Mouse (Mus musculus) hindbrain, embryonic 13.5 days (tissue): ENCODE results near the gene Cep164. TPM values are rescaled to one million over a fixed set of nuclear protein-coding genes. Genes with fewer than 3 reads are reported as not detected.

Source experiments
- ATAC-seq: fragments of 200-750 bp; cut with Nextera tagmentation; 2 replicates; pipeline ENCODE4 v1.8.0; 2017; ENCODE audit warnings: moderate TSS enrichment; ENCODE audit not compliant: low FRiP score
- H3K27ac ChIP-seq: fragments of 300-500 bp; sonication (generic); 2 replicates; pipeline ENCODE4 v1.5.1; 2015; ENCODE audit warnings: inconsistent platforms, mild to moderate bottlenecking, moderate library complexity
- H3K27me3 ChIP-seq: fragments of 300-500 bp; sonication (generic); 2 replicates; pipeline ENCODE4 v1.6.1; 2015; ENCODE audit warnings: mild to moderate bottlenecking, inconsistent platforms
- H3K36me3 ChIP-seq: fragments of 300-500 bp; sonication (generic); 2 replicates; pipeline ENCODE4 v1.6.1; 2015; ENCODE audit warnings: mild to moderate bottlenecking, inconsistent platforms
- H3K4me1 ChIP-seq: fragments of 300-500 bp; sonication (generic); replicated peaks from 2 replicates; pipeline ENCODE4 v1.6.1; 2015; ENCODE audit warnings: inconsistent platforms
- H3K4me2 ChIP-seq: fragments of 300-500 bp; sonication (generic); 2 replicates; pipeline ENCODE4 v1.6.1; 2015; ENCODE audit warnings: inconsistent platforms, mild to moderate bottlenecking, moderate library complexity
- H3K4me3 ChIP-seq: fragments of 300-500 bp; sonication (generic); 2 replicates; pipeline ENCODE4 v1.5.1; 2015; ENCODE audit warnings: mild to moderate bottlenecking, inconsistent platforms
- H3K9ac ChIP-seq: fragments of 300-500 bp; sonication (generic); 2 replicates; pipeline ENCODE4 v1.6.1; 2015; ENCODE audit warnings: mild to moderate bottlenecking, inconsistent platforms
- H3K9me3 ChIP-seq: fragments of 300-500 bp; sonication (generic); 2 replicates; pipeline ENCODE4 v1.6.1; 2016; ENCODE audit warnings: inconsistent platforms
- WGBS: fragments of 180-500 bp; shearing (Covaris S2); methylation state at CpG from one replicate; pipeline ENCODE4 v1.1.7; 2015; 5-methylcytosine and 5-hydroxymethylcytosine counted together
- polyA plus RNA-seq: library from polyadenylated mRNA; unstranded; fragments of >200 nt; fragmentation: Nextera tagmentation; extraction: Ambion mirVana; gene quantifications from 2 replicates; pipeline ENCODE4 v1.2.1, GENCODE M21; 2015

The Cep164 gene
- 12.4 and 15.8 TPM in 2 replicates for polyA plus RNA-seq

DNA sequence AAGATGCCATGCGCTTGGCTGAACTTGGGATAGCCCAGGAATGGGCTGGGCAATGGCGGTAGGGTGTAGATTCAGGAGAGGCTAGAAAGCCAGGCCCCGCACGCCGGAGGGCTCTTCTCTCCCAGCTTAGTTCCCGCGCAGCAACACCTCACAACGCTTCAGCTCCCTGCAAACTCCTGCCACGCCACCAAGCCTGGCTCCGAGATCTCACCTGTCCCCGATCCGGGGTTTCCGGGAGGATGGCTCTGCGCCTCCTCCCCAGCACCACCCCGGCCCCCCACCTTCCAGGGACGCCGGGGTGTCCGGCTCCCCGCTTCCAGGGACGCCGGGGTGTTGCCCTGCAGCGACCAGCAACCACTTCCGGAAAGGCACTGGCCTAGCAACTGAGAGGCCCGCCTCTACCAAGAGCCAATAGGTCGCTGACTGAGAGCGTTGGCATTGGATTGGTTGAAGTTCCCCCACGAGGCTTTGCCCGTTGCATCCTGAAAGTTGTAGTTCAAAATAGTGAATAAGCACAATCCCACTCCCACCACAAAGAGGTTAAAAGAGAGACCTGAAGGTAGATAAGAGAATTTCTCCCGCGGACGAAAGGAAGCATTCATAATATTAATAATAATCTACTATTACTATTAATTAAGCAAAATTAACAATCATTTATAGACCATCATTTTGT lies at the start of gene Cep164:
TSS of gene Cep164 (minus strand) at position 401 of the 673 bp plus-strand sequence.
- H3K36me3 ChIP-seq, result no peaks in the 10 kb centered on the region; the same call in 1 of the 2 replicates
- ATAC-seq, result peak; percentile 97
- H3K9me3 ChIP-seq, result no peaks in the 10 kb centered on the region
- H3K4me2 ChIP-seq, result peak within 1 kb of the TSS; percentile 90
- no peaks in the 10 kb centered on the region for H3K27me3 ChIP-seq
- under 1% methylated on average over 31 of the region's 31 CpGs for WGBS
- H3K4me1 ChIP-seq, result peaks cover 18% of the 10 kb centered on the region
- H3K9ac ChIP-seq, result peak within 1 kb of the TSS; percentile 82
- H3K27ac ChIP-seq, result peak within 1 kb of the TSS; percentile 78
- H3K4me3 ChIP-seq, result peak within 1 kb of the TSS; percentile 75

DNA sequence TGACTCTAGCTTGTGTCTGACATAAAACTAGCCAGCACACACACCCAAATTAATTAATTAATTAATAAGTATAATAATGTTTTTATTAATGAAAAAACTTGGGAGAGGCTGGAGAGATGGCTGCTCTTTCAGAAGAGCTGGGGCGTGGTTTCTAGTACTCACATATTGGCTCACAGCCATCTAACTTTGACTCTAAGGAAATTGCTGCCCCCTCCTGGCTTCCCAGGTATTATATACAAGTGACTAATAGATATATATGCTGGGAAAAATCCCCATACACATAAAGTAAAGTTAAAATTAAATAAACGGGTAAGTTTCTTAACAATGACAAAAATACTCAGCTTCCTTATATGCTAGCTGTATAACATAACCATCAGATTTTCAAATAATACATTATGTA lies 49.4 kb upstream of the Cep164 start:
- WGBS, result 83% methylated on average over 2 of the region's 2 CpGs
- no peaks in the 10 kb centered on the region for H3K27me3 ChIP-seq
- H3K9me3 ChIP-seq, result no peaks in the 10 kb centered on the region
- peaks cover 5% of the 10 kb centered on the region; the same call in 1 of the 2 replicates for H3K4me1 ChIP-seq
- H3K9ac ChIP-seq, result no peak overlapping the region
- H3K27ac ChIP-seq, result no peak overlapping the region
- no peak for ATAC-seq
- H3K4me3 ChIP-seq, result no peak overlapping the region
- no peak overlapping the region for H3K4me2 ChIP-seq
- peaks cover 73% of the 10 kb centered on the region for H3K36me3 ChIP-seq

DNA sequence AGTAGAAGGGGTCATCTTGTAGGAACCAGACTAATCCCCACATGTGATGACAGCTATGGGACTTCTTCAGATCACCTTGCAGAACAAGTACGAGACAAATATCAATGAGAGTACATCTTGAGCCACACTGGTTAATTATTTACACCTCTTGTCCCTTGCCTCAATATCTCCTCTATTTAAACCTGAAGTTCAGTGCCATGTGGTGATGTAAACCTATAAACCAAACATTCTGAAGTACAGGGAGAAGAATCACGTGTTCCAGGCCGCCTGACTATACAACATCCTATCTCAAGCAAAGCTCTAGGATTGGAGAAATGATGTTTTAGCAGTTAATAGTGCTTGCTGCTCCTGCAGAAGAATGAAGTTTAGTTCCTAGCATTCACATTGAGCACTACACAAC lies 41.8 kb upstream of the Cep164 start:
- H3K4me1 ChIP-seq, result no peaks in the 10 kb centered on the region
- no peaks in the 10 kb centered on the region for H3K27me3 ChIP-seq
- H3K36me3 ChIP-seq, result peaks cover 88% of the 10 kb centered on the region
- H3K4me2 ChIP-seq, result no peak overlapping the region
- no peak overlapping the region for H3K4me3 ChIP-seq
- 96% methylated on average over 3 of the region's 3 CpGs for WGBS
- no peak overlapping the region for H3K27ac ChIP-seq
- no peak overlapping the region for H3K9ac ChIP-seq
- H3K9me3 ChIP-seq, result no peaks in the 10 kb centered on the region
- no peak for ATAC-seq

DNA sequence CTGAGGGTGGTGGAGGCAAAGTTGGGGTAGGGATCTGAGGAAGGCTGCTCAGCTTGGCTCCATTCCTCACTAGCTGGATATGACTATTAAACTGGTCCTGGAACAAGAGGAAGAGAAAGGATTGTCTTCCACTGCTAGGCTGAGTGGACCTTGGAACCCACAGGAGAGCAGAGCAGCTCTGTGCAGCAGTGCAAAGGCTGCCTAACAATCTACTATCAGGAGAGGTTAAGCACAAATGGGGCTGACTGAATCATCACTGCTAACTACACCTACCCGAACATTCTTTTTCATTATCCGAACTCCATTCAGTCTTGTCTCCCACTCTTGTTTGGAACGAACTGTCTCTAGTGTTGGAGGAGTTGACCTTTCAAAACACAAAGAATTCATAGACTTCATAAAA lies 40.7 kb upstream of the Cep164 start:
- no peaks in the 10 kb centered on the region for H3K4me1 ChIP-seq
- no peak for ATAC-seq
- WGBS, result 94% methylated on average over 3 of the region's 3 CpGs
- H3K9ac ChIP-seq, result no peak overlapping the region
- peaks cover 92% of the 10 kb centered on the region for H3K36me3 ChIP-seq
- H3K27ac ChIP-seq, result no peak overlapping the region
- H3K27me3 ChIP-seq, result no peaks in the 10 kb centered on the region
- H3K9me3 ChIP-seq, result no peaks in the 10 kb centered on the region
- H3K4me2 ChIP-seq, result no peak overlapping the region
- H3K4me3 ChIP-seq, result no peak overlapping the region

DNA sequence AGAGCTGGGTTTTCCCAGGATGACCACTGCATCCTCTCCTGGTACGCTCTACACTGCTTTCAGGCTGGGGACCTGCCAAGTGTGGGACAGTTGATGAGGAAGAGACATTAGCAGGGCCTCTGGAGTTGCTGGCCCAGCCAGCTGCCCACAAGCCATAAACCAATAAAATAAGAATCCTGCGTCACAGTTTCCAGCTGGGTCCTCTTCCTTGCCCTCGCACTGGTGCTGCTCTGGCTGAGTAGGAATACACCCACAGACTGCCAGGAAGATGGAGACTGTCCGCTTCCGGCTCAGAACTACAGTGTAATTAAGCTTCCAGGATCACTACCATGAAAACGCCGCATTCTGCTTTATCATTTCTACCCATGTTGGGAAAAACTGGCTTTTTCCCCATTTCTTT lies 33.3 kb upstream of the Cep164 start:
- Histone ChIP-seq H3K9ac (no peak overlapping the region), H3K4me2 (no peak overlapping the region), H3K4me3 (no peak overlapping the region), H3K4me1 (no peaks in the 10 kb centered on the region), H3K9me3 (no peaks in the 10 kb centered on the region), H3K27ac (no peak overlapping the region; the same call in 1 of the 2 replicates), H3K36me3 (peaks cover 94% of the 10 kb centered on the region), H3K27me3 (no peaks in the 10 kb centered on the region)
- no peak for ATAC-seq
- 75% methylated on average over 7 of the region's 7 CpGs for WGBS

DNA sequence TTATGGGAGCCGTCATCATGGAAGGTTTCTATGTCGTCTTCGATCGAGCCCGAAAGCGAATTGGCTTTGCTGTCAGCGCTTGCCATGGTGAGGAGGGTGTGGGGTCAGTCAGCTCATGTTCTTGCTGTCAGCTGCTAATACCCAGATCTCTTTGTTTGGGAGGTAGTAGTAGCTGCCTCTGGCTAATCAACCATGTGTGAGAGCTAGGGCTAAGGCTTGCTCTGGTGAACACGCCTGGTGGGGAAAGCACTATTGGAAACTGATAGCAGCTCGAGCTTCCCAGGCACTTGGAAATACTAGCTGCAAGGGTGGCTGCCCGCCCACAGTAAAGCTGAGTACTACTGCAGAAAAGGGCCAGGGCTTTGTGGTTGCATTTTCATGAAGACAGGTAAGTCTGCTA lies 30.9 kb upstream of the Cep164 start:
- Histone ChIP-seq H3K4me1 (no peaks in the 10 kb centered on the region), H3K27me3 (no peaks in the 10 kb centered on the region), H3K4me3 (no peak overlapping the region), H3K9ac (no peak overlapping the region), H3K9me3 (no peaks in the 10 kb centered on the region), H3K27ac (no peak overlapping the region), H3K4me2 (no peak overlapping the region), H3K36me3 (peaks cover 94% of the 10 kb centered on the region)
- ATAC-seq, result no peak
- WGBS, result 95% methylated on average over 10 of the region's 10 CpGs

DNA sequence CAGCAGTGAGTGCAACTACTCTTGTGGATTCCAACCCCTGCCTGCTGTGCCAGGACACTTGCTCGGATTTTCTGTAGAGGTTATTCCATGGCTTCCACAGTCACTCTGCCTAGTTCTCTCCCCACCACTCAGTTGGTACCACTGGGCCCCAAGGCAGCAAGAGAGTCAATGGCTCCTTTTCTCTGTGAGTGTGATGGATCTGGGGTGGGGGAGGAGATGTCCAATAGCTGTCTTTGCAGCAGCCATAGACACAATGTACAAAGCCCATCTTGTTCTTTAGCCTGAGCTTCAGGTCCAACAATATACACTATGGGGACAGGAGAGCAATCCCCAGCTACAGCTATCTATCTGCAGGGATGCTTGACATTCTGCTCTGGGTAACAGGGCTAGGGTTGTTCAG lies 25.6 kb upstream of the Cep164 start:
- no peaks in the 10 kb centered on the region for H3K9me3 ChIP-seq
- no peak overlapping the region for H3K9ac ChIP-seq
- peaks cover 61% of the 10 kb centered on the region for H3K36me3 ChIP-seq
- no peak overlapping the region for H3K4me2 ChIP-seq
- peaks cover 18% of the 10 kb centered on the region for H3K4me1 ChIP-seq
- WGBS, result 63% methylated on average over 1 of the region's 1 CpGs
- no peak overlapping the region for H3K4me3 ChIP-seq
- H3K27ac ChIP-seq, result no peak overlapping the region
- H3K27me3 ChIP-seq, result no peaks in the 10 kb centered on the region
- ATAC-seq, result no peak

DNA sequence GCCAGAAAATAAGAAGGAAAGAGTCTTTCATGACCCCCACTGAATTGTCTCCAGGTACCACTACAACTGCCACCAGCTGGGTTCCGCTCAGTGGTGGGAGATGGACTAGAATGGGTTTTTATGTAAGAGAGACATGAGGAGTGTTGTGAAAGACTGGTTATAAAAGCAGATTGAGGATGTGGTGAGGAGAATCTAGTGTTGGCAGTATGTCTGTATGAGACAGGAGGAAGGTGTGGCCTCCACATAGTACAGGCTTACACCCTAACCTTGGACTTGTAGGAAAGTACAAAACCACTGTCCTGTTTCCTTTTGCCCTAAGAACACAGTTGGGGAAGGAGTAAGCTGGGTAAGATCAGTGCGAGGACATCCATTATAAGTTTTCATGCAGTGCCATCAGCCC lies 25.2 kb upstream of the Cep164 start:
- Histone ChIP-seq H3K4me3 (no peak overlapping the region), H3K27ac (no peak overlapping the region), H3K9me3 (no peaks in the 10 kb centered on the region), H3K9ac (no peak overlapping the region), H3K4me2 (no peak overlapping the region), H3K36me3 (peaks cover 56% of the 10 kb centered on the region), H3K27me3 (no peaks in the 10 kb centered on the region), H3K4me1 (peaks cover 19% of the 10 kb centered on the region)
- no peak for ATAC-seq
- 93% methylated on average over 2 of the region's 2 CpGs for WGBS

DNA sequence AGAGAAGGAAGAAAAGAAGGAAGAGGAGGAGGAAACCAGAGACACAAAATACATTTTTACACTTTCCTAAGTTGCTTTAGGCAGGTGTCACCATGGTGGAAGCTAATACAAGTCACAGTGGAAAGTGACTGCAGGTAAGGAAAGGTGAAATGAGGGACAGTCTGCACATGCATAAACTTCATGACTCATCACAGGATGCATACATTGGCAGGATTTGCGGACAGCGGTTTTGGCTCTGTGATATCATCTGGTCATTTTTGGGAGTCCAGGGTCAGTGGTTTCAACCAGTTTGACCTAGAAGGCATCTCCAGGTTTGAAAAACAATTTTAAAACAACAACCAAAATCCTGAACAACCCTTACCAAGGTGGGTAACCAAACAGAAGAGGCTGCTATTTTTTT lies 23.3 kb upstream of the Cep164 start:
- H3K27me3 ChIP-seq, result no peaks in the 10 kb centered on the region
- H3K36me3 ChIP-seq, result peaks cover 42% of the 10 kb centered on the region
- ATAC-seq, result no peak
- no peak overlapping the region for H3K27ac ChIP-seq
- no peak overlapping the region for H3K4me3 ChIP-seq
- H3K9ac ChIP-seq, result no peak overlapping the region
- no peak overlapping the region for H3K4me2 ChIP-seq
- peaks cover 22% of the 10 kb centered on the region for H3K4me1 ChIP-seq
- WGBS, result 91% methylated on average over 2 of the region's 2 CpGs
- H3K9me3 ChIP-seq, result no peaks in the 10 kb centered on the region

DNA sequence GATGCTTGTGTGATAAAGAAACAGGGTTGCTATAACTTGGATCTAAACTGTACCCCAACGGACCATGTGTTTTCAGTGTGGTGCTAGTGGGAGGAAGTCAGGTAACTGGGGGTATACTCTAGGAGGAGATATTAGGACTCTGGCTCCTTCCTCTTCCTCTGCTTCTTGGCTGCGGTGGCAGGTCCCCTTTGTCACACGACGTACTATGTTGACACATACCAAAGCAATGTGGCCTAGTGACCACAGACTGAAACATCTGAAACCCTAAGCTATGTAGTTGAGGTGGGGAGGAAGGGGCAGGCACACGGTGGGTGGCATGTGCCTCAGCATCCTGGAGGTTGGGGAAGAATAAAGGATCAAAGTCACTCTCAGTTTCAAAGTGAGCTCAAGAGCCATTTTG lies 22.8 kb upstream of the Cep164 start:
- H3K4me2 ChIP-seq, result no peak overlapping the region
- H3K27ac ChIP-seq, result no peak overlapping the region
- H3K27me3 ChIP-seq, result no peaks in the 10 kb centered on the region
- no peak overlapping the region for H3K4me3 ChIP-seq
- peaks cover 42% of the 10 kb centered on the region for H3K36me3 ChIP-seq
- no peaks in the 10 kb centered on the region for H3K9me3 ChIP-seq
- no peak overlapping the region for H3K9ac ChIP-seq
- 77% methylated on average over 5 of the region's 5 CpGs for WGBS
- ATAC-seq, result no peak
- H3K4me1 ChIP-seq, result peaks cover 22% of the 10 kb centered on the region

DNA sequence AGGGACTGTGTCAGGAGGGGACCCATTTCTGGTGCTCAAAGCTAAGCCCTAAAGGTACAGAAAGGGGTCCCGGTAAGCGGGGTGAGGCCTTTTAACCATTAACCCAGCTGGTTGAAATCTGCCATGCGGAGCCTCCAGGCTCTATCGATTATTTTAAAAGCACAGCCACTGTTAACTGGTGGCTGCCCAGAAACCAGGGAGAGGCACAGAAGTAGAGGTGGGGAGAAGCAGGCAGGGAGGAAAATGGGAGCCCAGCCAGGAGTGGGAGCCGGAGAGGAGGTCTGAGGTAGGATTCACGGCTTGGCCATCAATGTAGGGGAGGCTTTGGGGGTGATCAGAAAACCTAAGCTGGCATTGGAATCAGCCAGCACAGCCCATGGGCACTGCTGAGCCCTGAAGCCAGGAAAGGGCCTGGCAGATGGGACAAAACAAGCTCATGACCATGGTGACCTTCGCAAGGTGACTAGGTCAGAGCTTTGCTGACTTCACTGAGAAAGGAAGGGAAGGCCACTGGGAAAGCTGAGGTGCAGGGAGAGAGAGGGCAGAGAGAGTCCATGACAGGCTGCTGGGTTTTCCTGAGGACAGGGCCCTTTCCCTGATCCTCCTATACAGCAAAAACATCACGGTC lies 22.2 kb upstream of the Cep164 start:
- WGBS, result 81% methylated on average over 8 of the region's 8 CpGs
- Histone ChIP-seq H3K9ac (peak overlapping the region; percentile 43), H3K9me3 (no peaks in the 10 kb centered on the region), H3K27me3 (no peaks in the 10 kb centered on the region), H3K4me2 (no peak overlapping the region), H3K4me1 (peaks cover 23% of the 10 kb centered on the region), H3K4me3 (no peak overlapping the region), H3K27ac (peak overlapping the region; percentile 56), H3K36me3 (peaks cover 35% of the 10 kb centered on the region)
- no peak for ATAC-seq

DNA sequence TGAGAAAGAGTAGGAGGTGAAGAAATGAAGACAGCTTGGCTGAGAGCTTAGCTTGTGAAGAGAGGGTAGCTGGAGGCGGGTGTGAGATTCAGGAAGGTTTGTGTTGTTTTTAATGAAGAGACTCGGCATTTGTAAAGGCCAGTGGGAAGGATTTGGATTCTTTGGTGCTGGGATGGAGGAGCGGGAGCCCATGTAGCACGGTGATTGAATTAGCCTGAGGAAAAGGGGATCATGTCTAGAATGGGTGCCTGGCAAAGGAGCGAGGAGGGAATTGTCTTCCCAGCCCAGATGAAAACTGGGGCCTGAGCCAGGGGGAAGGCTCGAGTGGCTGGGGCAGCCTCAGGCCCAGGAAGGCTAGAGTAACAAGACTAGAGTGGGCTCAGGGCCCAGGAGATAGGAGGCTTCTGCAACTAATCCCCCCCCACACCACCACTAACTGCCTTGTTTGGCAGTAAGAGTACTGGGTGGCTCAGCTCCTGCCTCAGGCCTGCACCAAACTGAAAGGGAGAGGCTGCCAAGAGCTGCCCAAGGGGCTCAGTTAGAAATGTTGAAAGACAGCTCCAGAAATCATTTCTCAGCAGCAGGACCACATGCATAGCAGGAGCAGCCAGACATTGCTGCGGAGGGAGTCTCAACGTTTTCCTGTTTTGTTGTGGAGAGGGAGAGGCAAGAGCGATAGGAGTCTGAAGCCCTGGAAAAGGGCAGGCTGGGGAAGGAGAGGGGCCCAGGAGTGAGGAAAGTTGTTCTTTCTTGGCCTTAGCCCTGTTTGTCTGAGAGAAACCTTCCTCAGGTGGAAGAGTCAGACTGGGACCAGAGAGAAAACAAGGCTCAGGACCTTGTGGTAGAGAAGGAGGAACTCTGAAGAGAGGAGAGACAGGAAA lies 21.3 kb upstream of the Cep164 start:
- H3K4me2 ChIP-seq, result no peak overlapping the region
- peak overlapping the region; percentile 56 for H3K27ac ChIP-seq
- peaks cover 27% of the 10 kb centered on the region for H3K36me3 ChIP-seq
- H3K9me3 ChIP-seq, result no peaks in the 10 kb centered on the region
- H3K9ac ChIP-seq, result peak overlapping the region; percentile 43
- H3K4me3 ChIP-seq, result no peak overlapping the region
- ATAC-seq, result no peak
- H3K27me3 ChIP-seq, result no peaks in the 10 kb centered on the region
- 71% methylated on average over 9 of the region's 9 CpGs for WGBS
- H3K4me1 ChIP-seq, result peaks cover 25% of the 10 kb centered on the region
